Mouse (Mus musculus) kidney, postnatal 0 days (tissue): Measurements from ENCODE around the gene Znhit6. TPM values are rescaled to one million over a fixed set of nuclear protein-coding genes. Genes with fewer than 3 reads are reported as not detected.
A peak's percentile ranks its signal among the peaks of the same experiment; 100 is the strongest.

Experiments
- ATAC-seq: fragments of 200-750 bp; cut with Nextera tagmentation; replicated peaks from 2 replicates; pipeline ENCODE4 v1.8.0; 2017; ENCODE audit warnings: low read depth, moderate number of reproducible peaks, moderate TSS enrichment, moderate library complexity; ENCODE audit not compliant: low FRiP score
- DNase-seq: peaks from one replicate; pipeline ENCODE4 v3.0.0-alpha.2; 2016; ENCODE audit warnings: low spot score
- H3K27ac ChIP-seq: fragments of 300-500 bp; sonication (generic); 2 replicates; pipeline ENCODE4 v1.5.1; 2014; ENCODE audit warnings: mild to moderate bottlenecking
- H3K27me3 ChIP-seq: fragments of 300-500 bp; sonication (generic); 2 replicates; pipeline ENCODE4 v1.6.1; 2014; ENCODE audit warnings: low read length, mixed read lengths; ENCODE audit not compliant: insufficient read depth
- H3K36me3 ChIP-seq: fragments of 300-500 bp; sonication (generic); 2 replicates; pipeline ENCODE4 v1.6.1; 2014; ENCODE audit warnings: low read length, mixed read lengths; ENCODE audit not compliant: insufficient read depth
- H3K4me1 ChIP-seq: fragments of 300-500 bp; sonication (generic); replicated peaks from 2 replicates; pipeline ENCODE4 v1.6.1; 2014; ENCODE audit warnings: antibody characterized with exemption, low read length, mixed read lengths; ENCODE audit not compliant: insufficient read depth
- H3K4me2 ChIP-seq: fragments of 300-500 bp; sonication (generic); 2 replicates; pipeline ENCODE4 v1.6.1; 2014; ENCODE audit warnings: mild to moderate bottlenecking, low read length, moderate library complexity, mixed read lengths
- H3K4me3 ChIP-seq: fragments of 300-500 bp; sonication (generic); replicated peaks from 2 replicates; pipeline ENCODE4 v1.5.1; 2014; ENCODE audit warnings: low read depth, low read length
- H3K9ac ChIP-seq: fragments of 300-500 bp; sonication (generic); 2 replicates; pipeline ENCODE4 v1.6.1; 2014; ENCODE audit warnings: low read depth, low read length
- H3K9me3 ChIP-seq: fragments of 300-500 bp; sonication (generic); replicated peaks from 2 replicates; pipeline ENCODE4 v1.6.1; 2016; ENCODE audit warnings: low read length, inconsistent platforms, mixed read lengths
- CTCF ChIP-seq: IDR thresholded peaks from 2 replicates; pipeline ENCODE4 v1.5.1; 2016; ENCODE audit warnings: antibody characterized with exemption, low read depth, mild to moderate bottlenecking, moderate library complexity
- WGBS: fragments of 180-500 bp; shearing (Covaris S2); extraction: QIAGEN DNeasy Blood & Tissue Kit; methylation state at CpG from one replicate; pipeline ENCODE4 v1.1.7; 2014; 5-methylcytosine and 5-hydroxymethylcytosine counted together
- polyA plus RNA-seq: library from polyadenylated mRNA; unstranded; fragments of >200 nt; fragmentation: Nextera tagmentation; extraction: Ambion mirVana; gene quantifications from 2 replicates; pipeline ENCODE4 v1.2.1, GENCODE M21; 2015

Gene Znhit6
- polyA plus RNA-seq, 1 experiment from 2014 or later: 31.8 TPM

DNA sequence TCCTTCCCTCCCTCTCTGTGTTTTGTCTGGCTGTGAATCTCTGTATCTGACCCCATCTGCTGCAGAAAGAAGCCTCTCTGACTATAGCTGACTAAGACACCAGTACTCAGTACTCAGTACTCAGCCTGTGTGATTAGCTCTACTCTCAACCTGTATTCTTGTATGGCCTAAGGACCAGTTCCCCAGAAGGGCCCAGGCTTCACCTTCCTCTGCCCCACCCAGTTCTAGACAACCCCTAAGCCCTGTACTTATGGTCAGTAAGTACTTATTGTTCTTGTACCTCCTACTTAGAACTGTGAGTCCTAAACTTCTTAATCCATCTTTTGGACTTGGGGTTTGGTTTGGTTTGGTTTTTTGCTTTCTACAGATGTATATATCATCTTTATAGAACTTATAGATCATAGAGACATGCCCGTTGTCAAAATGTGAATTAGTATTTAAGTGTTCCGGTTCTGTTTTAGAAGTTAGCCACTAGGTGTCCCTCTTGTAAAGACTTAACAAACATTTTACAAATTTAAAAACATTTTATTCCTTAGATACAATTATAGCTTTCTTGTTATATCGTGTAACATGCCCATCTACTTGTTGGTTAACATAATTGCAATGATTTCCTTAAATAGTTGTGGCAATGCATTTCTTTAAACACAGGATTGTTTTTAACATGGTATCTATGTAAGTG lies 7.7 kb downstream of the Znhit6 start:
- Histone ChIP-seq H3K9me3 (no peaks in the 10 kb centered on the region), H3K27ac (no peak overlapping the region), H3K27me3 (no peaks in the 10 kb centered on the region), H3K36me3 (peaks cover 26% of the 10 kb centered on the region), H3K4me3 (no peak overlapping the region), H3K4me1 (no peaks in the 10 kb centered on the region), H3K9ac (no peak overlapping the region), H3K4me2 (no peak overlapping the region)
- DNase-seq (peak; percentile 86), ATAC-seq (no peak)
- TF ChIP-seq CTCF: peak; percentile 71
- 42% methylated on average over 3 of the region's 3 CpGs for WGBS

DNA sequence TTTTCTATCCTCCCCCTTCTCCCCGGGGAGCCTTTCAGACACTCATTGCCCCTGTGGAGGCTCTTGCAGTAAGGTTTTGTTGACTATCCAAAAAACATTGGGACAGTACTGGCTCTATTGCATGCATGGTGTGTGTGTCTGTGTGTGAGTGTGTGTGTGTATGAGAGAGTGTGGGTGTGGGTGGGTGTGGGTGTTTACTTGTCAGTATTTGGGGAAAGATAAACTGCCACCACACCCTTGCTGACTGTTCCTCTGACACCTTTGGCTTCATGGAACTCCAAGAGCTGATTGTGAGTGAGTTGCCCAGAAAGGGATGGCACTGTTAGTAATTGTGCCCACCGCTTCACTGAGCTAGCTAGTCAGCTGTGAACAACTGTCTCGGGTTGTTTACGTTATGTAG lies 14.6 kb downstream of the Znhit6 start:
- no peak overlapping the region for H3K4me3 ChIP-seq
- H3K36me3 ChIP-seq: peaks cover 29% of the 10 kb centered on the region
- H3K9ac ChIP-seq: no peak overlapping the region
- H3K4me1 ChIP-seq: no peaks in the 10 kb centered on the region
- no peak overlapping the region for H3K27ac ChIP-seq
- ATAC-seq (no peak), DNase-seq (no peak)
- 70% methylated on average over 4 of the region's 4 CpGs for WGBS
- no peaks in the 10 kb centered on the region for H3K9me3 ChIP-seq
- H3K4me2 ChIP-seq: no peak overlapping the region
- H3K27me3 ChIP-seq: no peaks in the 10 kb centered on the region
- no peak for TF ChIP-seq CTCF

- DNase-seq: no peak
- no peak overlapping the region for H3K4me3 ChIP-seq
- no peak overlapping the region for H3K9ac ChIP-seq
- no peaks in the 10 kb centered on the region for H3K9me3 ChIP-seq
- no peak for TF ChIP-seq CTCF
- H3K27me3 ChIP-seq: no peaks in the 10 kb centered on the region
- no peaks in the 10 kb centered on the region for H3K4me1 ChIP-seq
- 78% methylated on average over 6 of the region's 6 CpGs for WGBS
- no peak overlapping the region for H3K27ac ChIP-seq
- peak; percentile 69 for ATAC-seq
- H3K36me3 ChIP-seq: peaks cover 24% of the 10 kb centered on the region
- no peak overlapping the region for H3K4me2 ChIP-seq
Observed at GRCm38 (mm10) chr3:145591841-145592542, 16.0 kb downstream of the Znhit6 start.

DNA sequence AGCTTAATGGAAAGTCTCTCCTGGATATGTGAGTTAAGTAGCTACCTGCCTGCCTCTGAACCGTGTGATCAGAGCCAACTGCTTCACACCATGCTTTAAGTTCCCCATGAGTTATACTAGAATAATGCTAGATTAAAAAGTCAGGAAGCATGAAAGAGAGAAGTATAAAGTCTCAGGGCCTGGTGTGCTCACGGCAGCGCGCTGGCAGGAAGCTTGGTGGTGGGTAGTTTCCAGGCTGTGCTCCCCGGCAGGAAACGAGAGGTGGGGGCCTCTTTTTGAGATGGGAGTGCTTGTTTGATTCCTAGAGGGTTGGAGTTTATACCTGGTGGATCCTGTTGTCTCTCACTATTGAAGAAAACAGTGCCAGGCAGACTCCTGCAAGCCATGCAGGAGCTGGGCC lies 19.3 kb downstream of the Znhit6 start:
- no peak for TF ChIP-seq CTCF
- Histone ChIP-seq H3K4me2 (no peak overlapping the region), H3K27me3 (no peaks in the 10 kb centered on the region), H3K4me3 (no peak overlapping the region), H3K9ac (no peak overlapping the region), H3K4me1 (no peaks in the 10 kb centered on the region), H3K9me3 (no peaks in the 10 kb centered on the region), H3K36me3 (peaks cover 26% of the 10 kb centered on the region), H3K27ac (no peak overlapping the region)
- 76% methylated on average over 6 of the region's 6 CpGs for WGBS
- DNase-seq (no peak), ATAC-seq (no peak)

DNA sequence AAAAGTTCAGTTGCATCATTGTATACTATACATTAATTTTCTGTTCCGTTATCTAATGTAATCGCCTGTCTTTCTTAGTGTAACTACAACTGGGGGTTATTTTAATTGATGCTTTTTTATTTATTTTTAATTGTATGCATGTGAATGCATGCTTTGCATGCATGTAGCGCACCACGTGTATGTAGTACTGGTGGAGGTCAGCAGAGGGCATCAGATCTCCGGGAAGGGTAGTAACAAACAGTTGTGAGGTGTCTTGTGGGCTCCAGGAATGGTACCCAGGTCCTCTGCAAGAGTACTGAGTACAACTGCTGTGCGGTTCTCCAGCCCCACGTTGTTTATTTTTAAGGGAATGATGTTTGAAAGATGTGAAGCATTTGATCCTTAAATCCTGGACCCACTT lies 23.1 kb downstream of the Znhit6 start:
- ATAC-seq (no peak), DNase-seq (no peak)
- H3K27ac ChIP-seq: no peak overlapping the region
- H3K4me2 ChIP-seq: no peak overlapping the region
- peaks cover 25% of the 10 kb centered on the region for H3K36me3 ChIP-seq
- H3K4me3 ChIP-seq: no peak overlapping the region
- no peaks in the 10 kb centered on the region for H3K27me3 ChIP-seq
- no peak overlapping the region for H3K9ac ChIP-seq
- no peaks in the 10 kb centered on the region for H3K4me1 ChIP-seq
- peak; percentile 14; the same call in 1 of the 2 replicates for TF ChIP-seq CTCF
- WGBS: 96% methylated on average over 7 of the region's 7 CpGs
- H3K9me3 ChIP-seq: no peaks in the 10 kb centered on the region

DNA sequence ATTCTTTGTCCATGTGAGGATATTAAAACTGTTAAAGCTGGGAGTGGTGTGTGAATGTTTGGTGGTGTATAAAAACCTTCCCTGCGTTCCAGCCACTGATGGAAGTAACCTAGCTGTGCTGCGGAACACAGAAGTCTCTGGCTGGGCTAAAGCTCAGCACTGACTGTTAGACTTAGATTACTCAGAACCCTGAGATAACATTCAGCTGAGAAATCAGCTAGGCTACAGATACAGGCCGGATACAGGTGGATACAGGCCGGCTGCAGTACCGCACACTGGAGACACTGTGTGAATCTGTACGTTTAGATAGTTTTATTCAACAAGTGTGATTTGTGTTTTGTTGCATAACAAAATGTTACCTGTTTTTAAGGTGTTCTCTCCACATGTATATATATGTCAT lies 24.8 kb downstream of the Znhit6 start:
- 79% methylated on average over 6 of the region's 6 CpGs for WGBS
- Histone ChIP-seq H3K27ac (no peak overlapping the region), H3K36me3 (peaks cover 25% of the 10 kb centered on the region)

More for the DNA sequence above, 24.8 kb downstream of the Znhit6 start:
- DNase-seq (no peak), ATAC-seq (no peak)
- H3K9me3 ChIP-seq: no peaks in the 10 kb centered on the region
- H3K4me1 ChIP-seq: no peaks in the 10 kb centered on the region
- no peaks in the 10 kb centered on the region for H3K27me3 ChIP-seq
- no peak for TF ChIP-seq CTCF
- no peak overlapping the region for H3K4me3 ChIP-seq
- no peak overlapping the region for H3K9ac ChIP-seq
- no peak overlapping the region for H3K4me2 ChIP-seq
